Mouse (Mus musculus) C2C12 (cell line): ENCODE measurements around the gene Mfng. TPM values are rescaled to one million over a fixed set of nuclear protein-coding genes. Genes with fewer than 3 reads are reported as not detected.

Source experiments
- H3K27me3 ChIP-seq: one replicate; pipeline ENCODE4 v1.6.1; 2011; ENCODE audit not compliant: control insufficient read depth, insufficient read depth, insufficient read length
- H3K36me3 ChIP-seq: one replicate; pipeline ENCODE4 v1.6.1; 2011; ENCODE audit not compliant: control insufficient read depth, insufficient read depth
- H3K4me3 ChIP-seq: one replicate; pipeline ENCODE4 v1.5.1; 2011; ENCODE audit warnings: mild to moderate bottlenecking, control low read depth; ENCODE audit not compliant: poor library complexity, insufficient read depth, severe bottlenecking
- H3K79me2 ChIP-seq: one replicate; pipeline ENCODE4 v1.6.1; 2011; ENCODE audit not compliant: control insufficient read depth, insufficient read depth
- H3K79me3 ChIP-seq: one replicate; pipeline ENCODE4 v1.6.1; 2011; ENCODE audit warnings: low read depth, control low read depth
- H3ac ChIP-seq: one replicate; pipeline ENCODE3; 2011; ENCODE audit warnings: low read depth; ENCODE audit not compliant: control insufficient read depth, insufficient read length
- CEBPB ChIP-seq: IDR thresholded peaks from one replicate; pipeline ENCODE4 v1.6.1; 2011; ENCODE audit warnings: low read depth, mild to moderate bottlenecking, control low read depth, moderate library complexity
- CTCF ChIP-seq: IDR thresholded peaks from one replicate; pipeline ENCODE4 v1.5.1; 2011; ENCODE audit not compliant: control insufficient read depth, insufficient read depth, insufficient read length
- FOSL1 ChIP-seq: IDR thresholded peaks from one replicate; pipeline ENCODE4 v1.8.0; 2011; ENCODE audit warnings: mild to moderate bottlenecking, low read length; ENCODE audit not compliant: poor library complexity, insufficient read depth, severe bottlenecking
- MAX ChIP-seq: IDR thresholded peaks from one replicate; pipeline ENCODE4 v1.6.1; 2011; ENCODE audit warnings: mild to moderate bottlenecking, control low read depth
- MYOD1 ChIP-seq: IDR thresholded peaks from one replicate; pipeline ENCODE4 v1.6.1; 2011; ENCODE audit warnings: low read depth; ENCODE audit not compliant: control insufficient read depth, insufficient read length
- MYOG ChIP-seq: IDR thresholded peaks from one replicate; pipeline ENCODE4 v1.6.1; 2011; ENCODE audit not compliant: control insufficient read depth, insufficient read length; ENCODE audit errors: extremely low read depth
- USF1 ChIP-seq: IDR thresholded peaks from one replicate; pipeline ENCODE4 v1.6.1; 2011; ENCODE audit warnings: low read depth, mild to moderate bottlenecking, control low read depth, moderate library complexity
- polyA plus RNA-seq: library from polyadenylated mRNA; unstranded; fragments of >200 nt; fragmentation: generic; extraction: Trizol; gene quantifications from one replicate; pipeline ENCODE4 v1.2.1, GENCODE M21; 2012; ENCODE audit warnings: missing spikeins

Gene Mfng
- polyA plus RNA-seq, 1 experiment, result not detected

DNA sequence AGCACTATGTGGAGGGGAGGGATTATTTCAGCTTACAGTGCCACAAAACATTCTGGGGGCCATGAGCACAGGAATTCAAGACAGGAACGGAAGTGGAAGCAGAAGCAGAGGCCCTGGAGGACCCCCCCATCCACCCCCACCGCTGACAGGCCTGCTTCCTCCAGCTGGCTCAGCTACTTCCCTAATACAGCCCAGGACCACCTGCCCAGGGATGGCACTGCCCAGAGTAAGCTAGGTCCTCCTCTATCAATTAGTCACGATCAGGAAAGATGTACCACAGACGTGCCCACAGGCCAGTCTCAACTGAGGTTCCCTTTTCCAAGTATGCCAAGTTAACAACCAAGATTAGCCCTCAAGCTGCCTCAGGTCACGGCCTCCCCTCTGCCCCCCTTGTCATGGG is 19.1 kb downstream of the Mfng start:
- no peak for TF ChIP-seq CEBPB
- TF ChIP-seq FOSL1, result no peak
- no peak for TF ChIP-seq MYOG
- TF ChIP-seq CTCF, result no peak
- TF ChIP-seq MYOD1, result no peak
- no peak for TF ChIP-seq USF1
- no peak for TF ChIP-seq MAX
- H3K4me3 ChIP-seq, result no peak overlapping the region
- no peaks in the 10 kb centered on the region for H3K36me3 ChIP-seq
- no peak overlapping the region for H3ac ChIP-seq
- no peaks in the 10 kb centered on the region for H3K79me2 ChIP-seq
- no peaks in the 10 kb centered on the region for H3K79me3 ChIP-seq
- H3K27me3 ChIP-seq, result peaks cover 23% of the 10 kb centered on the region

DNA sequence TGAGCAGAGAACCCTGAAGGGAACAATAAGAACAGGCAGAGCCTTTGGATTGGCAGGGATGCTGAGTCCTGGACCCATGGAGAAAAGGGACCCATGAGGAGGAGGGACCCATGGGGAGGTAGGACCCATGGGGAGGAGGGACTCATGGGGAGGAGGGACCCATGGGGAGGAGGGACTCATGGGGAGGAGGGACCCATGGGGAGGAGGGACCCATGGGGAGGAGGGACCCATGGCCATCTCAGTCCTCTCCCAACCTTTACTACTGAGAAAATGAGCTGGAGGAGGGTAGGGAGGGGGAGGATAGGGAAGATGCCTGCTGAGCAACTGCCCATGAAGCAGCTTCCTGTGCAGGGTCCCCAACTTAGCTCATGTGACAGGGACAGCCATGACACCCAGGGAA is 20.3 kb downstream of the Mfng start:
- Histone ChIP-seq H3ac (no peak overlapping the region), H3K79me3 (no peaks in the 10 kb centered on the region), H3K36me3 (no peaks in the 10 kb centered on the region), H3K4me3 (no peak overlapping the region), H3K27me3 (peaks cover 17% of the 10 kb centered on the region), H3K79me2 (no peaks in the 10 kb centered on the region)
- TF ChIP-seq MYOG, result no peak
- TF ChIP-seq MYOD1, result no peak
- TF ChIP-seq CEBPB, result no peak
- no peak for TF ChIP-seq MAX
- TF ChIP-seq FOSL1, result no peak
- no peak for TF ChIP-seq USF1
- no peak for TF ChIP-seq CTCF

- no peaks in the 10 kb centered on the region for H3K79me3 ChIP-seq
- TF ChIP-seq FOSL1 (no peak), CTCF (no peak), CEBPB (no peak), MAX (no peak), MYOG (no peak), MYOD1 (no peak), USF1 (no peak)
- no peaks in the 10 kb centered on the region for H3K79me2 ChIP-seq
- no peak overlapping the region for H3K4me3 ChIP-seq
- H3K27me3 ChIP-seq, result peaks cover under 1% of the 10 kb centered on the region
- H3K36me3 ChIP-seq, result no peaks in the 10 kb centered on the region
- no peak overlapping the region for H3ac ChIP-seq
These were observed 22.5 kb downstream of the Mfng start for GRCm38 (mm10) chr15:78750608-78751350.

- no peak overlapping the region for H3K4me3 ChIP-seq
- H3K36me3 ChIP-seq, result no peaks in the 10 kb centered on the region
- no peak for TF ChIP-seq CEBPB
- no peak for TF ChIP-seq CTCF
- no peak for TF ChIP-seq FOSL1
- no peak for TF ChIP-seq USF1
- TF ChIP-seq MYOD1, result no peak
- no peak for TF ChIP-seq MAX
- no peak for TF ChIP-seq MYOG
- no peaks in the 10 kb centered on the region for H3K79me2 ChIP-seq
- no peak overlapping the region for H3ac ChIP-seq
- H3K79me3 ChIP-seq, result no peaks in the 10 kb centered on the region
- H3K27me3 ChIP-seq, result no peaks in the 10 kb centered on the region
These were observed 23.4 kb downstream of the Mfng start for GRCm38 (mm10) chr15:78749855-78750254.

DNA sequence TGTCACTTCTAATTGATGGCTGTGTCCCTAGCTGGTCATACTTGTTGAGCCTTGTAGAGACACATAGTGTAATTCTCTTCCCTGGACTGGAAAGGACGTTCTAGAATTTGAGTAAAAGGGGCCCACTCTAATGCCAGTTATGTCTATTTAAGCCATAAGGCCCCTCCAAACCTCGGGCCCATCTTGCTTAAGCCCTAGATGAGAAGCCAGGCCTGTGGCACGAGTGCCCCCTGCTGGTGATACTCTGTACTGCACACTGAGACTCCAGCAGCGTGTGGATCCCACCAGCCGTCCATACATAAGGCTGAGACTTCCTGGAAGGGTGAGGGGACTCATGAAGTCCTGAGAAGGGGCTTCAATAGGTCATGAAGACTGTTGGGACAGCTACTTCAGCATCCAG is 29.1 kb downstream of the Mfng start:
- TF ChIP-seq CTCF (no peak), MYOD1 (no peak), FOSL1 (no peak), MAX (no peak), USF1 (no peak), CEBPB (no peak), MYOG (no peak)
- no peaks in the 10 kb centered on the region for H3K79me2 ChIP-seq
- no peak overlapping the region for H3K4me3 ChIP-seq
- H3K27me3 ChIP-seq, result peaks cover 33% of the 10 kb centered on the region
- H3K79me3 ChIP-seq, result no peaks in the 10 kb centered on the region
- no peak overlapping the region for H3ac ChIP-seq
- H3K36me3 ChIP-seq, result no peaks in the 10 kb centered on the region

GRCm38 (mm10) chr15:78742831-78743230 is 30.4 kb downstream of the Mfng start:
- TF ChIP-seq USF1, result no peak
- no peak for TF ChIP-seq MYOG
- no peak for TF ChIP-seq MYOD1
- Histone ChIP-seq H3K79me2 (no peaks in the 10 kb centered on the region), H3K27me3 (peaks cover 46% of the 10 kb centered on the region), H3K4me3 (no peak overlapping the region), H3ac (no peak overlapping the region), H3K36me3 (no peaks in the 10 kb centered on the region), H3K79me3 (no peaks in the 10 kb centered on the region)
